Mouse (Mus musculus) brain, embryonic 14.5 days (tissue): ENCODE results near the gene Cstb.
A peak's percentile ranks its signal among the peaks of the same experiment; 100 is the strongest.

Experiments
- CTCF ChIP-seq: fragments of 200-500 bp; IDR thresholded peaks from 2 replicates; pipeline ENCODE4 v1.5.1; 2012; ENCODE audit warnings: inconsistent platforms, mild to moderate bottlenecking, moderate library complexity, borderline replicate concordance; ENCODE audit not compliant: insufficient read depth, insufficient read length; ENCODE audit errors: extremely low read depth
- POLR2A ChIP-seq: fragments of 200-500 bp; IDR thresholded peaks from 2 replicates; pipeline ENCODE4 v1.6.1; 2012; ENCODE audit warnings: mild to moderate bottlenecking, inconsistent platforms, borderline replicate concordance; ENCODE audit not compliant: poor library complexity, insufficient read depth, insufficient read length, severe bottlenecking; ENCODE audit errors: extremely low read depth

DNA sequence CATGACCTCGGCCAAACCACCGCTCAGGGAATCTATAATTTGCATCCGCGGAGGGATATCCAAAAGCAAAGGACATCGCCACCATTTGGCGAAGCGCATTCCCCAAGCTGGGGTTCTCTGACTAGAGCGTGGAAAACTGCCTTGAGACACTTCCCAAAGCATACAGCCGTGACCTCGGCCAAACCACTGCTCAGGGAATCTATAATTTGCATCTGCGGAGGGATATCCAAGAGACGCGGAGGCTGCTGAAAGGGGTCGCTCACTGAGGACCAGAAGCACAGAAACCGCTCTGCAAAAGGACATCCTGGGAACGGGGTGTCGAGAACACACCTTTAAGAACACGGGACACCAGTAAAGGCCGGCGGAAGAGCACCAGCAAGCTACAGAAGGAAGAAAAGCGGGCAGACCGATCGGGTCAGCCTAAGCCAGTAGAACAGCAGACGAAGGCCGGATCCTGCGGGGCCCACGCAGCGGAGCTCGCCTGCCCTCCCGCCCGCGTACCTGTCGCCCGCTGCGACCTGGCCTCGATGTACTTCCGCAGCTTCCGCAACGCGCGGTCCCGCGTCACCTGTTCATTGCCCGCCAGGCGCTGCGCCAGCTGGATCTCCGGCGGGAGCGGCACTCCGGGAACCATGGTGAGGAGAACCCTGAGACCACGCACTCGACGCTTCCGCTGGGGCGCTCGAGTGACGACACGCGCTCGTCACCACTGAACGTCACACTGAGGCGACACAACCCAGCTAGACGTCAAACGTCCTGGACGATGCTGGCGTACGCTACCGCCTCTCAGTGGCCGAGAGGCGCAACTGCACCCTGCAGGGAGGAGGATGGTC lies 12.9 kb upstream of the Cstb start, which contains the start of gene Rrp1:
- TF ChIP-seq CTCF (peak; percentile 100), POLR2A (peak; percentile 48; the same call in 1 of the 2 replicates)
